Mouse (Mus musculus) lung, embryonic 16.5 days (tissue): ENCODE measurements around the gene Bbs9. TPM values are rescaled to one million over a fixed set of nuclear protein-coding genes. Genes with fewer than 3 reads are reported as not detected.

Experiments used
- ATAC-seq: fragments of 200-750 bp; cut with Nextera tagmentation; 2 replicates; pipeline ENCODE4 v1.8.0; 2017; ENCODE audit warnings: low read depth, mild to moderate bottlenecking, moderate library complexity
- H3K27ac ChIP-seq: fragments of 300-500 bp; sonication (generic); 2 replicates; pipeline ENCODE4 v1.5.1; 2014; ENCODE audit warnings: mild to moderate bottlenecking, control low read depth, low read length
- H3K27me3 ChIP-seq: fragments of 300-500 bp; sonication (generic); 2 replicates; pipeline ENCODE4 v1.6.1; 2014; ENCODE audit warnings: low read depth, low read length, mixed read lengths; ENCODE audit not compliant: control insufficient read depth, insufficient read depth
- H3K36me3 ChIP-seq: fragments of 300-500 bp; sonication (generic); 2 replicates; pipeline ENCODE4 v1.6.1; 2014; ENCODE audit warnings: low read length; ENCODE audit not compliant: control insufficient read depth, insufficient read depth
- H3K4me1 ChIP-seq: fragments of 300-500 bp; sonication (generic); replicated peaks from 2 replicates; pipeline ENCODE4 v1.6.1; 2014; ENCODE audit warnings: low read length, mixed read lengths; ENCODE audit not compliant: control insufficient read depth, insufficient read depth
- H3K4me2 ChIP-seq: fragments of 300-500 bp; sonication (generic); 2 replicates; pipeline ENCODE4 v1.6.1; 2014; ENCODE audit warnings: low read depth, low read length, control low read depth
- H3K4me3 ChIP-seq: fragments of 300-500 bp; sonication (generic); 2 replicates; pipeline ENCODE4 v1.5.1; 2014; ENCODE audit warnings: mild to moderate bottlenecking, low read length, control low read depth
- H3K9ac ChIP-seq: fragments of 300-500 bp; sonication (generic); 2 replicates; pipeline ENCODE4 v1.6.1; 2014; ENCODE audit warnings: low read length, control low read depth
- H3K9me3 ChIP-seq: fragments of 300-500 bp; sonication (generic); 2 replicates; pipeline ENCODE4 v1.6.1; 2016; ENCODE audit warnings: low read length; ENCODE audit not compliant: control insufficient read depth
- WGBS: fragments of 180-500 bp; shearing (Covaris S2); extraction: QIAGEN DNeasy Blood & Tissue Kit; methylation state at CpG from one replicate; pipeline ENCODE4 v1.1.7; 2014; 5-methylcytosine and 5-hydroxymethylcytosine counted together
- polyA plus RNA-seq: library from polyadenylated mRNA; unstranded; fragments of >200 nt; fragmentation: Nextera tagmentation; extraction: Ambion mirVana; gene quantifications from 2 replicates; pipeline ENCODE4 v1.2.1, GENCODE M21; 2015

The Bbs9 gene
- polyA plus RNA-seq, 1 experiment from 2014 or later: 16.0 TPM

DNA sequence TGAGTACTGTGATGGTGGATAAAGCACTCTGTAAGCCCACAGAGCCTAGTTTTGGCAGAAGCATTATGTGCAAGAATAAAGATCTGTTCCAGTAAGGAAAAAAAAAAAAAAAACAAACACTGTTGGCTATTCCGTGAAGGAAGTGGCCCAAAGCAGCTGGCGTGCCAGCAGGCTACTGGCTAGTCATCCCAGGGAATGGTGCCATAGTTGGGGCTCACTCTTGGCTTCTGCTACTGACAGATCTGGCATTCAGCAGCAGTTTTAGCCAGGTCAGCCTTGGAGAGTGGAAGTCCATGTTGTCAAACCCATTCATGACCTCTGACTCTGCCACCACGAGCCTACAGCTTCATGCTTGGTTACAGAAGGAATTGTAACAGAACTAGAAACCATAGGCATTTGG, 13.6 kb upstream of the Bbs9 start:
- H3K4me2 ChIP-seq: no peak overlapping the region
- WGBS: 90% methylated on average over 3 of the region's 3 CpGs
- no peaks in the 10 kb centered on the region for H3K4me1 ChIP-seq

DNA sequence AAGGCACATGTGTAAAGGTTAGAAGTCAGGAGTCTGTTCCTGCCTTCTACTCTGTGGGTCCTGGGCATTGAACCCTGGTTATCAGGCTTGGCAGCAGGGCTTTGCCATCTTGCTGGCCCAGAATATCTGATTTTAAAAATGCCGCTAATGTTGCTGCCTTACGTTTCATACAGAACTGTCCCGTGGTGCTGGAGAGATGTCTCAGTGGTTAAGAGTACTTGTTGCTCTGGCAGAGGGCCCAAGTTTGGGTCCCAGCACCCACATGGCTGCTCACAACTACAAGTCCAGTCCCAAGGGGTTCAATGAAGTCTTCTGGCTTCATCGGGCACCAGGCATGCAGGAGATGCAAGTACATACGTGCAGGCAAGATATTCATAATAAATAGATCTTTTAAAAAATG, 9.3 kb upstream of the Bbs9 start:
- no peaks in the 10 kb centered on the region for H3K27me3 ChIP-seq
- 91% methylated on average over 5 of the region's 5 CpGs for WGBS
- ATAC-seq: no peak
- H3K9me3 ChIP-seq: no peaks in the 10 kb centered on the region
- no peak overlapping the region for H3K27ac ChIP-seq
- H3K36me3 ChIP-seq: 0 out of 2 replicates have a peak, but pooled peaks cover 3% of the 10 kb centered on the region
- H3K4me2 ChIP-seq: no peak overlapping the region
- H3K4me3 ChIP-seq: no peak overlapping the region
- no peak overlapping the region for H3K9ac ChIP-seq
- H3K4me1 ChIP-seq: peaks cover 3% of the 10 kb centered on the region

More for the DNA sequence above, 13.6 kb upstream of the Bbs9 start:
- no peak overlapping the region for H3K4me3 ChIP-seq
- H3K9me3 ChIP-seq: no peaks in the 10 kb centered on the region
- ATAC-seq: no peak
- H3K36me3 ChIP-seq: peaks cover 9% of the 10 kb centered on the region
- H3K27ac ChIP-seq: no peak overlapping the region
- H3K9ac ChIP-seq: no peak overlapping the region
- H3K27me3 ChIP-seq: no peaks in the 10 kb centered on the region

- 0 out of 2 replicates have a peak, but pooled peaks cover 3% of the 10 kb centered on the region for H3K36me3 ChIP-seq
- no peaks in the 10 kb centered on the region for H3K27me3 ChIP-seq
- H3K9me3 ChIP-seq: no peaks in the 10 kb centered on the region
- H3K27ac ChIP-seq: peak overlapping the region; percentile 92
- peak overlapping the region; percentile 86 for H3K4me3 ChIP-seq
- ATAC-seq: peak; percentile 71
- H3K4me2 ChIP-seq: peak overlapping the region; percentile 61
- H3K4me1 ChIP-seq: peaks cover 3% of the 10 kb centered on the region
- H3K9ac ChIP-seq: peak overlapping the region; percentile 96
- 0% methylated on average over 71 of the region's 73 CpGs for WGBS
Observed at GRCm38 (mm10) chr9:22467371-22468169, 7.9 kb upstream of the Bbs9 start.

GRCm38 (mm10) chr9:22468170-22468898, 7.2 kb upstream of the Bbs9 start:
- H3K9ac ChIP-seq: peak overlapping the region; percentile 96
- peak overlapping the region; percentile 86 for H3K4me3 ChIP-seq
- peaks cover 3% of the 10 kb centered on the region for H3K4me1 ChIP-seq
- no peaks in the 10 kb centered on the region for H3K27me3 ChIP-seq
- peak; percentile 95 for ATAC-seq
- H3K36me3 ChIP-seq: 0 out of 2 replicates have a peak, but pooled peaks cover 3% of the 10 kb centered on the region
- H3K27ac ChIP-seq: peak overlapping the region; percentile 92
- no peaks in the 10 kb centered on the region for H3K9me3 ChIP-seq
- 4% methylated on average over 34 of the region's 43 CpGs for WGBS
- H3K4me2 ChIP-seq: peak overlapping the region; percentile 61

DNA sequence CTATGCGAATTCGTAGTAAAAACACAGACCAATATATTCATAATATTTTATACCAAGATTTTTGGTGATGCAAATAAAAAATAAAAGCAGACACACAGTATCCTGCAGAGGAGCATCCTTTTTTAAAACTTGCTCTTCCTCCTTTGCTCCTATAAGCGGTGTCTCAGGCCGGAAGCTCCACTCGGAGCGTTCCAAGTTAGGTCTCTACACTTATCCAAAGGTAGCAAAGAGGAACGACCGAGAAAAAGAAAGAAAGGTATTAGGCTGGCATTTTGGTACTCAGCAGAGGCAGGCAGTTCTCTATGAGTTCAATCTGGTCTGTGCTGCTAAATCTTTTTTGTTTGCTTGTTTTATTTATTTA, 6.6 kb upstream of the Bbs9 start:
- 0 out of 2 replicates have a peak, but pooled peaks cover 3% of the 10 kb centered on the region for H3K36me3 ChIP-seq
- no peaks in the 10 kb centered on the region for H3K27me3 ChIP-seq
- WGBS: 74% methylated on average over 8 of the region's 8 CpGs
- H3K9me3 ChIP-seq: no peaks in the 10 kb centered on the region
- peaks cover 3% of the 10 kb centered on the region for H3K4me1 ChIP-seq
- no peak overlapping the region for H3K9ac ChIP-seq
- no peak overlapping the region for H3K27ac ChIP-seq
- H3K4me3 ChIP-seq: no peak overlapping the region
- no peak for ATAC-seq
- no peak overlapping the region for H3K4me2 ChIP-seq

DNA sequence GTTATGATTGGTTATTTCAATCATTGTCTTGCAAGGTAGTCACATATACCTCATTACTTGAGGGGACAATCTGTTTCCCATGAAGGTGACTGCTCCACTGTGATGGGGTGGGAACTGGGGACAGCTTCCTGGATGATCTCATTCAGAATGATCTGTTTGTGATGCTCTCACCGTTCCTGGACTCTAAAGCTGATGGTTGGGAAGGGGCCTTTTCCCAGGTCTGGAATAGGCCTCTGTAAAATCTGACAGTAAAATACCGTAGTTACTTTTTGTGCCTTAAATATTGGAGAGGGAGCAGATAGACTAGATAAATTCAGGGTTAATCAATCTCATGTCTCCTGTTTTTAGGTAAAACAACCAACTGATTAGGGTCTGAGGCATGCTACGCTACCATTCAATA, 5.9 kb upstream of the Bbs9 start, which contains the start of gene Rp9:
Gene Rp9, minus strand, starts transcription at position 101 of the 400 bp plus-strand sequence.
- Histone ChIP-seq H3K4me3 (peak within 1 kb of the TSS; percentile 86), H3K27me3 (no peaks in the 10 kb centered on the region), H3K27ac (peak within 1 kb of the TSS; percentile 4; the same call in 1 of the 2 replicates), H3K36me3 (0 out of 2 replicates have a peak, but pooled peaks cover 3% of the 10 kb centered on the region), H3K9me3 (no peaks in the 10 kb centered on the region), H3K4me2 (peak within 1 kb of the TSS; percentile 61), H3K4me1 (peaks cover 3% of the 10 kb centered on the region), H3K9ac (peak within 1 kb of the TSS; percentile 96)
- ATAC-seq: no peak
- 91% methylated on average over 3 of the region's 3 CpGs for WGBS

DNA sequence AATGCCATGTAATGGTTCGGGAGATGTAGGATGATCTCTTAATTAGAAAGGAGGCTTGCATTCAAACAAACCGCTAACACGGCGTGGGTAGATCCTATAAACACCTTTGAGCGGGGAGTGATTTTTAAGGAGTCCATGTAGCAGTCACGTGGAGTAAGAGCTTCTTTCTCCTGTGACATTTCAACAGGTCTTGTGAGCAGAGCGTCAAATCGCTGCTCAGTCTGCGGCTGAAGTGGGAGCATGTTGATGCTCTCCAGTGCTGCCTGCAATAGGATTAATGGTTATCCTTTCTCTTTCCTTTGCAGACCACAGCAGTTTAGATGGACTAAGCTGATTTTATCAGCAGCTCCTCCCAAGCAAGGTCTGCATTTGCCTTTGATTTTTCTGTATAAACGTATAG, 750 bp downstream of the Bbs9 start:
- Histone ChIP-seq H3K4me2 (peak overlapping the region; percentile 94), H3K4me3 (peak overlapping the region; percentile 80), H3K4me1 (peaks cover 4% of the 10 kb centered on the region; the same call in 1 of the 2 replicates), H3K36me3 (no peaks in the 10 kb centered on the region), H3K9me3 (no peaks in the 10 kb centered on the region), H3K27me3 (no peaks in the 10 kb centered on the region), H3K27ac (no peak overlapping the region; the same call in 1 of the 2 replicates), H3K9ac (peak overlapping the region; percentile 76)
- 0 out of 2 replicates have a peak, but pooled peaks have one; percentile 6 for ATAC-seq
- WGBS: 3% methylated on average over 10 of the region's 10 CpGs

DNA sequence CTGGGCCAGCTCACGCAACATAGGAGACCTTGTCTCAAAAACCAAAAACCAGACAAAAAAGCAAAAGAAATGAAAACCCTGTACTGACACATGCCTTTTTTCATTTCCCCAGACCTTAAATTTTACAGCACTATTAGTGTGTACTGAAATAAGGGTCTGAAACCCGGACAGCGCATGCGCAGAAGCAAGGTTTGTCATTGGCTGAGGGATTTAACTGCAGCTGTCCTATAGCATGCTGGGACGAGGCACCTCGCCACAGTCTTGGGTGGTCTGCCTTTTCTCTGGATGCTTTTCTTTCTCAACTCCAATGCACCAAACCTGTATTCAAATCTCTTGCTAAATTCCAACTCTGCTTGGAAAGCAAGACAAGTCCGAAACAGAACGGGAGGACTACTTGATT, 3.4 kb downstream of the Bbs9 start:
- H3K36me3 ChIP-seq: no peaks in the 10 kb centered on the region
- 91% methylated on average over 8 of the region's 8 CpGs for WGBS
- no peak overlapping the region for H3K9ac ChIP-seq
- H3K27me3 ChIP-seq: no peaks in the 10 kb centered on the region
- ATAC-seq: no peak
- H3K27ac ChIP-seq: no peak overlapping the region
- H3K9me3 ChIP-seq: no peaks in the 10 kb centered on the region
- H3K4me1 ChIP-seq: peaks cover 4% of the 10 kb centered on the region; the same call in 1 of the 2 replicates
- no peak overlapping the region for H3K4me3 ChIP-seq
- no peak overlapping the region for H3K4me2 ChIP-seq
